Mouse (Mus musculus): ENCODE data around the gene Slc45a3. TPM values are rescaled to one million over a fixed set of nuclear protein-coding genes. Genes with fewer than 3 reads are reported as not detected.

Slc45a3 gene
- polyA plus RNA-seq, 1 experiment from 2014 or later: 3.0 TPM

GRCm38 (mm10) chr1:132003111-132003510 lies 40.3 kb downstream of the Slc45a3 start:
- 60% methylated on average over 2 of the region's 2 CpGs for WGBS (ENCODE audit: insufficient replicate concordance)
- Histone ChIP-seq H3K9me3 (replicated peaks; ENCODE audit: control insufficient read depth, low read length) (no peaks in the 10 kb centered on the region), H3K27ac (ENCODE audit: low read length) (no peak overlapping the region; the same call in 1 of the 2 replicates), H3K4me3 (ENCODE audit: low read depth, low read length) (no peak overlapping the region), H3K9ac (ENCODE audit: low read depth, low read length) (no peak overlapping the region), H3K4me1 (ENCODE audit: control insufficient read depth, low read depth, low read length) (peaks cover 11% of the 10 kb centered on the region), H3K36me3 (ENCODE audit: control insufficient read depth, insufficient read depth) (no peaks in the 10 kb centered on the region), H3K27me3 (ENCODE audit: control insufficient read depth, insufficient read depth, low read depth, low read length) (no peaks in the 10 kb centered on the region), H3K4me2 (ENCODE audit: low read depth, low read length) (no peak overlapping the region)
- no peak for ATAC-seq (ENCODE audit: low read depth)

GRCm38 (mm10) chr1:132003817-132004216 lies 41.0 kb downstream of the Slc45a3 start:
- Histone ChIP-seq H3K4me3 (ENCODE audit: low read depth, low read length) (no peak overlapping the region), H3K4me2 (ENCODE audit: low read depth, low read length) (no peak overlapping the region), H3K27me3 (ENCODE audit: control insufficient read depth, insufficient read depth, low read depth, low read length) (no peaks in the 10 kb centered on the region), H3K27ac (ENCODE audit: low read length) (no peak overlapping the region; the same call in 1 of the 2 replicates), H3K36me3 (ENCODE audit: control insufficient read depth, insufficient read depth) (no peaks in the 10 kb centered on the region), H3K4me1 (ENCODE audit: control insufficient read depth, low read depth, low read length) (peaks cover 12% of the 10 kb centered on the region), H3K9me3 (replicated peaks; ENCODE audit: control insufficient read depth, low read length) (no peaks in the 10 kb centered on the region), H3K9ac (ENCODE audit: low read depth, low read length) (no peak overlapping the region)
- no peak for ATAC-seq (ENCODE audit: low read depth)
- WGBS (ENCODE audit: insufficient replicate concordance): 9% methylated on average over 1 of the region's 1 CpGs

GRCm38 (mm10) chr1:132004574-132005180 lies 41.9 kb downstream of the Slc45a3 start:
- no peak overlapping the region for H3K4me2 ChIP-seq (ENCODE audit: low read depth, low read length)
- no peak for ATAC-seq (ENCODE audit: low read depth)
- no peak overlapping the region for H3K27ac ChIP-seq (ENCODE audit: low read length)
- H3K9me3 ChIP-seq (replicated peaks; ENCODE audit: control insufficient read depth, low read length): no peaks in the 10 kb centered on the region
- H3K36me3 ChIP-seq (ENCODE audit: control insufficient read depth, insufficient read depth): no peaks in the 10 kb centered on the region
- H3K9ac ChIP-seq (ENCODE audit: low read depth, low read length): no peak overlapping the region
- H3K4me1 ChIP-seq (ENCODE audit: control insufficient read depth, low read depth, low read length): peaks cover 20% of the 10 kb centered on the region
- H3K27me3 ChIP-seq (ENCODE audit: control insufficient read depth, insufficient read depth, low read depth, low read length): no peaks in the 10 kb centered on the region
- 70% methylated on average over 6 of the region's 6 CpGs for WGBS (ENCODE audit: insufficient replicate concordance)
- H3K4me3 ChIP-seq (ENCODE audit: low read depth, low read length): no peak overlapping the region

- Histone ChIP-seq H3K4me1 (ENCODE audit: control insufficient read depth, low read depth, low read length) (peaks cover 27% of the 10 kb centered on the region), H3K4me2 (ENCODE audit: low read depth, low read length) (no peak overlapping the region), H3K9me3 (replicated peaks; ENCODE audit: control insufficient read depth, low read length) (no peaks in the 10 kb centered on the region), H3K9ac (ENCODE audit: low read depth, low read length) (no peak overlapping the region), H3K27ac (ENCODE audit: low read length) (no peak overlapping the region), H3K27me3 (ENCODE audit: control insufficient read depth, insufficient read depth, low read depth, low read length) (no peaks in the 10 kb centered on the region), H3K36me3 (ENCODE audit: control insufficient read depth, insufficient read depth) (no peaks in the 10 kb centered on the region), H3K4me3 (ENCODE audit: low read depth, low read length) (no peak overlapping the region)
- no peak for ATAC-seq (ENCODE audit: low read depth)
- 86% methylated on average over 1 of the region's 1 CpGs for WGBS (ENCODE audit: insufficient replicate concordance)
These were observed 42.7 kb downstream of the Slc45a3 start for GRCm38 (mm10) chr1:132005466-132005865.

GRCm38 (mm10) chr1:132006046-132006445 lies 43.3 kb downstream of the Slc45a3 start:
- H3K4me2 ChIP-seq (ENCODE audit: low read depth, low read length): no peak overlapping the region
- peaks cover 32% of the 10 kb centered on the region for H3K4me1 ChIP-seq (ENCODE audit: control insufficient read depth, low read depth, low read length)
- H3K9ac ChIP-seq (ENCODE audit: low read depth, low read length): no peak overlapping the region
- no peaks in the 10 kb centered on the region for H3K9me3 ChIP-seq (replicated peaks; ENCODE audit: control insufficient read depth, low read length)
- WGBS (ENCODE audit: insufficient replicate concordance): 70% methylated on average over 3 of the region's 3 CpGs
- no peaks in the 10 kb centered on the region for H3K36me3 ChIP-seq (ENCODE audit: control insufficient read depth, insufficient read depth)
- ATAC-seq (ENCODE audit: low read depth): no peak
- H3K27ac ChIP-seq (ENCODE audit: low read length): no peak overlapping the region
- no peak overlapping the region for H3K4me3 ChIP-seq (ENCODE audit: low read depth, low read length)
- no peaks in the 10 kb centered on the region for H3K27me3 ChIP-seq (ENCODE audit: control insufficient read depth, insufficient read depth, low read depth, low read length)

- WGBS (ENCODE audit: insufficient replicate concordance): 33% methylated on average over 5 of the region's 5 CpGs
- peak overlapping the region; percentile 91 for H3K9ac ChIP-seq (ENCODE audit: low read depth, low read length)
These were observed 44.0 kb downstream of the Slc45a3 start for GRCm38 (mm10) chr1:132006721-132007120.

GRCm38 (mm10) chr1:132007282-132007815 lies 44.6 kb downstream of the Slc45a3 start, which contains the start of gene Elk4:
Gene Elk4, plus strand, starts transcription at chr1:132007607.
- no peaks in the 10 kb centered on the region for H3K36me3 ChIP-seq (ENCODE audit: control insufficient read depth, insufficient read depth)
- peak within 1 kb of the TSS; percentile 91 for H3K9ac ChIP-seq (ENCODE audit: low read depth, low read length)
- WGBS (ENCODE audit: insufficient replicate concordance): under 1% methylated on average over 60 of the region's 61 CpGs
- no peaks in the 10 kb centered on the region for H3K9me3 ChIP-seq (replicated peaks; ENCODE audit: control insufficient read depth, low read length)
- peaks cover 35% of the 10 kb centered on the region for H3K4me1 ChIP-seq (ENCODE audit: control insufficient read depth, low read depth, low read length)
- H3K4me2 ChIP-seq (ENCODE audit: low read depth, low read length): peak within 1 kb of the TSS; percentile 91
- ATAC-seq (ENCODE audit: low read depth): peak; percentile 83
- H3K27ac ChIP-seq (ENCODE audit: low read length): peak within 1 kb of the TSS; percentile 98
- peak within 1 kb of the TSS; percentile 89 for H3K4me3 ChIP-seq (ENCODE audit: low read depth, low read length)
- no peaks in the 10 kb centered on the region for H3K27me3 ChIP-seq (ENCODE audit: control insufficient read depth, insufficient read depth, low read depth, low read length)

More at GRCm38 (mm10) chr1:132006721-132007120, 44.0 kb downstream of the Slc45a3 start:
- Histone ChIP-seq H3K4me3 (ENCODE audit: low read depth, low read length) (peak overlapping the region; percentile 89), H3K27me3 (ENCODE audit: control insufficient read depth, insufficient read depth, low read depth, low read length) (no peaks in the 10 kb centered on the region), H3K36me3 (ENCODE audit: control insufficient read depth, insufficient read depth) (no peaks in the 10 kb centered on the region), H3K4me1 (ENCODE audit: control insufficient read depth, low read depth, low read length) (peaks cover 35% of the 10 kb centered on the region), H3K27ac (ENCODE audit: low read length) (peak overlapping the region; percentile 98), H3K4me2 (ENCODE audit: low read depth, low read length) (peak overlapping the region; percentile 65), H3K9me3 (replicated peaks; ENCODE audit: control insufficient read depth, low read length) (no peaks in the 10 kb centered on the region)
- ATAC-seq (ENCODE audit: low read depth): no peak

GRCm38 (mm10) chr1:132007828-132008827 lies 45.4 kb downstream of the Slc45a3 start:
- Histone ChIP-seq H3K9ac (ENCODE audit: low read depth, low read length) (peak overlapping the region; percentile 91), H3K36me3 (ENCODE audit: control insufficient read depth, insufficient read depth) (no peaks in the 10 kb centered on the region), H3K9me3 (replicated peaks; ENCODE audit: control insufficient read depth, low read length) (no peaks in the 10 kb centered on the region), H3K4me3 (ENCODE audit: low read depth, low read length) (peak overlapping the region; percentile 89), H3K4me1 (ENCODE audit: control insufficient read depth, low read depth, low read length) (peaks cover 37% of the 10 kb centered on the region), H3K27ac (ENCODE audit: low read length) (peak overlapping the region; percentile 98), H3K4me2 (ENCODE audit: low read depth, low read length) (peak overlapping the region; percentile 91), H3K27me3 (ENCODE audit: control insufficient read depth, insufficient read depth, low read depth, low read length) (no peaks in the 10 kb centered on the region)
- WGBS (ENCODE audit: insufficient replicate concordance): under 1% methylated on average over 72 of the region's 72 CpGs
- ATAC-seq (ENCODE audit: low read depth): peak; percentile 93
